Mouse (Mus musculus) stomach, postnatal 0 days (tissue): ENCODE measurements around the gene Ddx4. TPM values are rescaled to one million over a fixed set of nuclear protein-coding genes. Genes with fewer than 3 reads are reported as not detected.

ENCODE experiments used
- ATAC-seq: fragments of 200-750 bp; cut with Nextera tagmentation; 2 replicates; pipeline ENCODE4 v1.8.0; 2017; ENCODE audit not compliant: low FRiP score, low TSS enrichment
- DNase-seq: peaks from one replicate; pipeline ENCODE4 v3.0.0-alpha.2; 2016; ENCODE audit warnings: low spot score
- H3K27ac ChIP-seq: fragments of 300-500 bp; sonication (generic); replicated peaks from 2 replicates; pipeline ENCODE4 v1.5.1; 2014; ENCODE audit warnings: mild to moderate bottlenecking, control low read depth
- H3K27me3 ChIP-seq: fragments of 300-500 bp; sonication (generic); 2 replicates; pipeline ENCODE4 v1.6.1; 2014; ENCODE audit warnings: low read length; ENCODE audit not compliant: control insufficient read depth, insufficient read depth
- H3K36me3 ChIP-seq: fragments of 300-500 bp; sonication (generic); 2 replicates; pipeline ENCODE4 v1.6.1; 2014; ENCODE audit warnings: low read length, mixed read lengths; ENCODE audit not compliant: control insufficient read depth, insufficient read depth
- H3K4me1 ChIP-seq: fragments of 300-500 bp; sonication (generic); replicated peaks from 2 replicates; pipeline ENCODE4 v1.6.1; 2014; ENCODE audit warnings: antibody characterized with exemption; ENCODE audit not compliant: control insufficient read depth, insufficient read depth
- H3K4me2 ChIP-seq: fragments of 300-500 bp; sonication (generic); replicated peaks from 2 replicates; pipeline ENCODE4 v1.6.1; 2014; ENCODE audit warnings: low read depth, mild to moderate bottlenecking, control low read depth, moderate library complexity
- H3K4me3 ChIP-seq: fragments of 300-500 bp; sonication (generic); 2 replicates; pipeline ENCODE4 v1.5.1; 2014; ENCODE audit warnings: low read depth, low read length, control low read depth
- H3K9ac ChIP-seq: fragments of 300-500 bp; sonication (generic); 2 replicates; pipeline ENCODE4 v1.6.1; 2014; ENCODE audit warnings: mild to moderate bottlenecking, low read length, control low read depth, mixed read lengths
- H3K9me3 ChIP-seq: fragments of 300-500 bp; sonication (generic); 2 replicates; pipeline ENCODE4 v1.6.1; 2016; ENCODE audit warnings: low read length; ENCODE audit not compliant: control insufficient read depth
- CTCF ChIP-seq: IDR thresholded peaks from 2 replicates; pipeline ENCODE4 v1.5.1; 2016; ENCODE audit warnings: antibody characterized with exemption, low read depth, mild to moderate bottlenecking, moderate library complexity
- EP300 ChIP-seq: optimal IDR thresholded peaks from 2 replicates; pipeline ENCODE3; 2016; ENCODE audit warnings: antibody characterized with exemption
- WGBS: fragments of 180-500 bp; shearing (Covaris S2); extraction: QIAGEN DNeasy Blood & Tissue Kit; methylation state at CpG from one replicate; pipeline ENCODE4 v1.1.7; 2014; 5-methylcytosine and 5-hydroxymethylcytosine counted together
- polyA plus RNA-seq: library from polyadenylated mRNA; unstranded; fragments of >200 nt; fragmentation: Nextera tagmentation; extraction: Ambion mirVana; gene quantifications from 2 replicates; pipeline ENCODE4 v1.2.1, GENCODE M21; 2015

Gene Ddx4
- polyA plus RNA-seq, 1 experiment from 2014 or later: 0.04 TPM

DNA sequence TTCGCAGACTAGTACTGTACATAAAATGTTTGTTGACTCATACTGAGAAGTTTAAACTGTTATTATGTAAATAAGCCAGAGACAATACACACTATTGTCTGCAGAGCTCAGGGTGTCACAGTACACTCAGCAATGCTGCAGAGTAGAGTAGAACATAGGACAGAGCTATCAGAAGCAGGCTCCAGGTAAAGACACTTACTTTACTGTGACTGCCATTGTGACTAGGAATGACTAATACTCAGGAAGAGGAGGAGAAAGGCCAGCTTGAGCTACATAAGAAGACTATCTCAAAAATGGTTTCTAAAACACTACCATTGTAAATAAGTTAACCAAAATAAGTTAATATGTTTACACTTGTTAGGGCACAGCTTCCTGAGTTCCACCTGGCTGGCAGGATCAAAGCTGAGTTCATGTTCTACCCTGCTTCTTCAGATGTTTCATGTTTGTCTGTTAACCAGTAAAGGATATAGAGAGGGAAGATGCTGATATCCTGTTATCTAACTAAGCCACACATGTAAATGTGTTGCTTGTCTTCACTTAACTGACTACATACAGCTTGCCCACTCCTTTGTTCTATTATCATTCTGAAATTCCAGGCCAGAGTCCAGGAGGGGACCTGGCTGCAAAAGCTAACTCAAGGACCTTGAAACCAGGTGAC is 6.6 kb downstream of the Ddx4 start:
- Histone ChIP-seq H3K27ac (no peak overlapping the region), H3K4me2 (no peak overlapping the region), H3K36me3 (no peaks in the 10 kb centered on the region), H3K4me1 (no peaks in the 10 kb centered on the region), H3K27me3 (no peaks in the 10 kb centered on the region), H3K9me3 (no peaks in the 10 kb centered on the region), H3K9ac (no peak overlapping the region), H3K4me3 (no peak overlapping the region)
- no peak for DNase-seq
- WGBS: 75% methylated on average over 1 of the region's 1 CpGs
- no peak for ATAC-seq
- TF ChIP-seq EP300: no peak
- TF ChIP-seq CTCF: no peak

DNA sequence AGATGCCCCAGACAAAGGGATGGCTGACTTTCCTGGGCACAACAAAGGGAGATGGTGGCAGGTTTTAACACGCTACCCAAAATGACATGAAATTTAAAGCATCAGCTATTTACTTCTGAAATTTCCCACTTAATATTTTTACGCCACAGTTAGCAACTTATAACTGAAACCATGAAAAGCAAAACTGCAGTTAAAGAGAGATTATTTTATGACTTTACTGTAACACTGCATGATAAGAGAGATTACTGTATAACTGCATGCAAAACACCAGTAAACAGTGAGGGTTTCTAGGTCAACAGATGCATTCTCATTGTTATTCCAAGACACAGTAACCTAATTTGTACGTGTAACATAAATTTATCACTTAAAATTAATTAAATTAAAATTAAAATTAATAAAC is 7.3 kb downstream of the Ddx4 start:
- H3K27me3 ChIP-seq: no peaks in the 10 kb centered on the region
- H3K9ac ChIP-seq: no peak overlapping the region
- H3K9me3 ChIP-seq: no peaks in the 10 kb centered on the region
- 76% methylated on average over 3 of the region's 3 CpGs for WGBS
- H3K27ac ChIP-seq: no peak overlapping the region
- TF ChIP-seq CTCF (no peak), EP300 (no peak)
- no peak overlapping the region for H3K4me2 ChIP-seq
- ATAC-seq: no peak
- no peak overlapping the region for H3K4me3 ChIP-seq
- H3K4me1 ChIP-seq: no peaks in the 10 kb centered on the region
- no peak for DNase-seq
- no peaks in the 10 kb centered on the region for H3K36me3 ChIP-seq

DNA sequence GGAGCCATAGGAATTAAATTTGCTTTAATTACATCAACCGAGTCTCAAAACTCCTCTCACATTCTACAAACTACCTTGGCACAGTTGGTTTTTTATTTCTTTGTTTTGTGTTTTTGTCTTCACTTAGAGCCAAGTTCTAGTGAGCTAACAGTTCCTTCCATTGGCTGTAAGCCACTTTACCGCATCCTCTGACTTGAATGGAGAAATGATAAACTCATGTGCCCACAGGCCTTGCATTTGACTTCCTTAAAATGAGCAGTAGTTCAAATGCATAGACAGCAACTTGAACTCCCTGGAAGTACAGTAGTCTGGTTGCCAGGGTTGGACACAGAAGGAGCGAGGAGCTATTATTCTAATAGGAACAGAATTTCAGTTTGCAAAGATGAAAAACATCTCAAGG is 9.4 kb downstream of the Ddx4 start:
- WGBS: 83% methylated on average over 3 of the region's 3 CpGs
- H3K36me3 ChIP-seq: no peaks in the 10 kb centered on the region
- H3K9me3 ChIP-seq: no peaks in the 10 kb centered on the region
- no peak overlapping the region for H3K27ac ChIP-seq
- TF ChIP-seq EP300 (no peak), CTCF (no peak)
- no peaks in the 10 kb centered on the region for H3K27me3 ChIP-seq
- H3K4me1 ChIP-seq: no peaks in the 10 kb centered on the region
- DNase-seq (no peak), ATAC-seq (no peak)
- H3K9ac ChIP-seq: no peak overlapping the region
- H3K4me2 ChIP-seq: no peak overlapping the region
- no peak overlapping the region for H3K4me3 ChIP-seq

DNA sequence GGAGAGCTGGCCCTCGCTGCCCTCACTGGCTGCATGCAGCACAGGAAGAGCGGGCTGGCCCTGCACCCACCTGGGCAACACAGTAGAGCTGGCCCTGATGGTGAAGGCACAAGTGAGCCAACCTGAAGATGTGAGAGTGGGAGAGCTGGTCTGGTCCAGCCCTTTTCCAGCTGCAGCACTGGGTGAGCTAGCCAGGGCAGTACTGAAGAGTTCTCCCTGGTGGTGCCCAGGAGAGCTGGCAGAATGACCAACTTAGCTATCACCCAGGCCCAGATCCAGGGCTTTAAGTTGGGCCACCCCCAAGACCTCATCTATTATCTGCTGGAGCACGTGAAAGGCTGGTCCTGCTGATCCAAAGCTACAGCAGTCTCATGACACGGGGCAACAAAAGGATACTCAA is 13.2 kb downstream of the Ddx4 start:
- Histone ChIP-seq H3K27me3 (no peaks in the 10 kb centered on the region), H3K27ac (no peak overlapping the region), H3K4me3 (no peak overlapping the region), H3K36me3 (no peaks in the 10 kb centered on the region), H3K4me2 (no peak overlapping the region), H3K9me3 (no peaks in the 10 kb centered on the region), H3K4me1 (no peaks in the 10 kb centered on the region), H3K9ac (no peak overlapping the region)
- ATAC-seq (no peak), DNase-seq (no peak)
- no peak for TF ChIP-seq EP300
- TF ChIP-seq CTCF: no peak
- 65% methylated on average over 4 of the region's 4 CpGs for WGBS

DNA sequence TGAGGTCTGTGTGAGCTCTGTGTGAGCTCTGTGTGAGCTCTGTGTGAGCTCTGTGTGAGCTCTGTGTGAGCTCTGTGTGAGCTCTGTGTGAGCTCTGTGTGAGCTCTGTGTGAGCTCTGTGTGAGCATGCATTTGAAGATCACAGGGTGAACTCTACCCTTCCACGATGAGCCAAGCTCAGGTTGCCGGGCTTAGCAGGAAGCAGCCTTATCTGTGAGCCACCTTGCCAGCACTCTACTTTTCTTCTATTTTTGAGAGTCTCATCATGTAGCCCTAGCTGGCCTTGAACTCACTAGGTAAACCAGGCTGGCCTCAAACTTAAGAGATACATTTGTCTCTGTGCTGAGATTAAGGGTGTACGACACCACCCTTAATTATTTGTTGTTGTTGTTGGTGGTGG is 15.8 kb downstream of the Ddx4 start:
- no peak for DNase-seq
- Histone ChIP-seq H3K9me3 (no peaks in the 10 kb centered on the region), H3K4me2 (no peak overlapping the region), H3K36me3 (no peaks in the 10 kb centered on the region), H3K4me3 (no peak overlapping the region), H3K27me3 (no peaks in the 10 kb centered on the region), H3K4me1 (no peaks in the 10 kb centered on the region), H3K27ac (no peak overlapping the region), H3K9ac (no peak overlapping the region)
- WGBS: 43% methylated on average over 3 of the region's 3 CpGs
- ATAC-seq: no peak
- TF ChIP-seq EP300 (no peak), CTCF (no peak)

DNA sequence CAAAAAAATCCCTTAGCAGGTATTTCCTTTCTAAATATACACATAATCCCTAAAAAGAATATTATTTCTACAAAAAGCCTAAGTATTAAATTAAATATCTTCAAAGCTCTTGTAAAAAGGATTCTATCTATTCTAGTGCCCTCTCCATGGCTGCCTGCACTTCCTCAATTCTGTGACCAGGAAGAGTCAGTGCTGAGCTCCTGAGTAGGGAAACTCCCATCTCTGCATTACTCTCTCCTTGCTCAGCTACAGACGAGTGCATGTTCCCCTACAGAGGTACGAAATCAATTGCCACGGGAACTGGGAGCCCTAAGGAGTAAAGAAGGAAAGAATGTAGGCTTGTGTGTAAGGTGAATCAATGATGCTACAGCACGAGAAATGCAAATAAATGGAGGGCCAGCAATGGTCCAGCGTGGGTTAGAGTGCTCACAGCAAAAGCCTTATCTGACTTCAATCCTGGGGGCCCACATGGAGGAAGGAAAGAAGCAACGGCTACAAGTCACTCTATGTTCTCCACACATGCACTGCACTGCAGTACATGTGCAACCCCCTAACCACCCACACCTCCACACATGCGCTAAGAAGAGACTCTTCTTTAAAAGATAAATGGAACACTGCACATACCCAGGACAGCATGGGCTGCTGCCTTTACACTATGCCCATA is 17.0 kb downstream of the Ddx4 start:
- Histone ChIP-seq H3K36me3 (no peaks in the 10 kb centered on the region), H3K4me2 (no peak overlapping the region), H3K27ac (no peak overlapping the region), H3K9me3 (no peaks in the 10 kb centered on the region), H3K9ac (no peak overlapping the region), H3K4me1 (no peaks in the 10 kb centered on the region), H3K4me3 (no peak overlapping the region), H3K27me3 (no peaks in the 10 kb centered on the region)
- TF ChIP-seq EP300 (no peak), CTCF (no peak)
- no peak for ATAC-seq
- 67% methylated on average over 7 of the region's 7 CpGs for WGBS
- no peak for DNase-seq
